Mouse (Mus musculus) megakaryocyte, embryonic 14.5 days (primary cell): ENCODE results near the gene Slc43a1. TPM values are rescaled to one million over a fixed set of nuclear protein-coding genes. Genes with fewer than 3 reads are reported as not detected.

Source experiments
- H3K27me3 ChIP-seq: replicated peaks from 2 replicates; pipeline ENCODE3; 2012; ENCODE audit warnings: inconsistent platforms
- H3K36me3 ChIP-seq: replicated peaks from 2 replicates; pipeline ENCODE3; 2012; ENCODE audit warnings: low read length, inconsistent platforms, mixed read lengths
- H3K4me1 ChIP-seq: 2 replicates; pipeline ENCODE4 v1.6.1; 2012; ENCODE audit warnings: inconsistent platforms
- H3K4me3 ChIP-seq: replicated peaks from 2 replicates; pipeline ENCODE3; 2012; ENCODE audit warnings: moderate library complexity, mild to moderate bottlenecking, inconsistent platforms
- H3K9me3 ChIP-seq: 2 replicates; pipeline ENCODE4 v1.6.1; 2012; ENCODE audit warnings: inconsistent platforms
- FLI1 ChIP-seq: IDR thresholded peaks from 2 replicates; pipeline ENCODE4 v1.6.1; 2012; ENCODE audit warnings: low read length, inconsistent platforms, mixed read lengths
- GATA1 ChIP-seq: IDR thresholded peaks from 3 replicates; pipeline ENCODE4 v1.6.1; 2012; ENCODE audit warnings: mixed read lengths, low read length, inconsistent platforms, borderline replicate concordance
- polyA plus RNA-seq: library from polyadenylated mRNA; stranded (reverse); fragments of >175 nt; gene quantifications from 2 replicates; pipeline ENCODE4 v1.2.3, GENCODE M21; 2012; ENCODE audit warnings: low replicate concordance; ENCODE audit not compliant: insufficient read depth

Gene Slc43a1
- polyA plus RNA-seq, 1 experiment: 1.8 TPM

DNA sequence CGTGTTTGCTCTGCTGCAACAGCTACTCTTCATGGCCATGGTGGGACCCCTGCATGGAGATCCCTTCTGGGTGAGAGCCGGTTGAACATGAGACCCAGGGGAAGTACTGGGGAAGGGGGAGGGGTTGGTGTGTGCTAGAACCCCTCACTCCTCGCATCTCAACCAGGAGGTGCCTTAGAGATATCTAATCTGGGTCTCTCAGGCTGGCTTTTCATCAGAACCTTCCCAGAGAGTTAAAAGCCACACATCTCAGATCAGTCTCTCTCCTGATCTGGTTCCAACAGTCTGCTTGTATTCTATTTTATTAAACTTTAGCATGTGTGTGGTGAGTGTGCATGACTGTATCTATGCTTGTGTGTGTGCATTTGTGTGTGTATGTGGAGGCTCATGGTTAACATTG is 22.8 kb downstream of the Slc43a1 start:
- no peaks in the 10 kb centered on the region for H3K9me3 ChIP-seq
- H3K27me3 ChIP-seq: peaks cover 17% of the 10 kb centered on the region
- H3K36me3 ChIP-seq: peaks cover 67% of the 10 kb centered on the region
- TF ChIP-seq GATA1 (no peak), FLI1 (no peak)
- peaks cover 22% of the 10 kb centered on the region for H3K4me1 ChIP-seq
- H3K4me3 ChIP-seq: no peak overlapping the region

- H3K4me3 ChIP-seq: no peak overlapping the region
- peaks cover 26% of the 10 kb centered on the region for H3K4me1 ChIP-seq
- H3K36me3 ChIP-seq: peaks cover 60% of the 10 kb centered on the region
- H3K27me3 ChIP-seq: peaks cover 25% of the 10 kb centered on the region
- TF ChIP-seq GATA1 (no peak), FLI1 (no peak)
- H3K9me3 ChIP-seq: no peaks in the 10 kb centered on the region
These were observed 23.6 kb downstream of the Slc43a1 start for GRCm38 (mm10) chr2:84862231-84862630.

GRCm38 (mm10) chr2:84865616-84866571 is 27.2 kb downstream of the Slc43a1 start:
- TF ChIP-seq FLI1: no peak
- TF ChIP-seq GATA1: no peak
- peaks cover 25% of the 10 kb centered on the region for H3K36me3 ChIP-seq
- H3K4me1 ChIP-seq: peaks cover 38% of the 10 kb centered on the region
- H3K9me3 ChIP-seq: no peaks in the 10 kb centered on the region
- H3K27me3 ChIP-seq: peaks cover 61% of the 10 kb centered on the region
- peak overlapping the region; percentile 80 for H3K4me3 ChIP-seq

- Histone ChIP-seq H3K36me3 (no peaks in the 10 kb centered on the region), H3K4me1 (peaks cover 50% of the 10 kb centered on the region), H3K27me3 (peaks cover 87% of the 10 kb centered on the region), H3K9me3 (no peaks in the 10 kb centered on the region), H3K4me3 (no peak overlapping the region)
- TF ChIP-seq FLI1 (no peak), GATA1 (no peak)
These were observed 29.9 kb downstream of the Slc43a1 start for GRCm38 (mm10) chr2:84868521-84868943.

DNA sequence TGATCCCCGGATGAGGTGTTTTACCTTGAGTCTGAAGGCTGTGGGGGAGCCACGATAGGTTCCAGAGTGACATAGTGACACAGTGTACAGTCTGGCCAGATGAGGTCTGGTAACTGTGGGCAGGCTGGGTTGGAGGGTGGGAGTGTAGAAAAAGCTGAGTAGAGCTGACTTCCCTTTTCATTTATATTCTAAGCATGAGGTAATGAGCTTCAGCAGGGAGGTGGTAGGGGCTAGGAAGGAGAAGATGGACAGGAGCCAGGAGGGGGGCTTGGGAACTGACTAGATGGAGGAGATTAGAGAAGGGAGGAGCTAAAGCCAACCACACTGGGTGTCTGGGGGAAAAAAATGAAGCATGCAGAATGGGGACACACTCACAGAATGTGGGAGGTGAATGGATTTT is 30.3 kb downstream of the Slc43a1 start:
- Histone ChIP-seq H3K36me3 (no peaks in the 10 kb centered on the region), H3K9me3 (no peaks in the 10 kb centered on the region), H3K27me3 (peaks cover 91% of the 10 kb centered on the region), H3K4me3 (no peak overlapping the region), H3K4me1 (peaks cover 46% of the 10 kb centered on the region)
- no peak for TF ChIP-seq GATA1
- TF ChIP-seq FLI1: no peak

DNA sequence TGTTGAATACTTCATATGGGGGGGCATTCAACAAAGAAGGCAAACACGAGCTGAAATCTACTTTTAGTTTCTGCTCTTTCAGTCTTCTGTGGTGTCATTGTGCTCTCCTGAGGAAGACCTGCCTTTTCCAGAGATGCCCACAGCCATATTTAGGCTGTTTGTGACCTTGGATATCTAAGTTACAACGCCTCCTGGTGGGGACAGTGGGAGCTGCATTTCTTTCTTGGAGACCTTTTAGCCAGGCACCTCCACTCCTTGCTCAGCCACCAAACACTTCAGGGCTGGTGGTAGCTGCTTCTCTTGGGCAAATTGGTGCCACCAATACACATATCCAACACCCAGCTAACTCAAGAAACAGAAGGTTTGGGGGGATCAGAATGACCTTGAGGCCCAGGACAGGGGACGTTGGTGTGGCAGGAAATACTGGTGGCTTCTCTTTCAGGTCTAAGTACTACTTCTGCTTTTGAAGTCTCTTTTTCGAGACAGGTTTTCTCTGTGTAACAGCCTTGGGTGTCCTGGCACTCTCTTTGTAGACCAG is 32.0 kb downstream of the Slc43a1 start:
- Histone ChIP-seq H3K4me3 (no peak overlapping the region), H3K9me3 (no peaks in the 10 kb centered on the region), H3K4me1 (peaks cover 41% of the 10 kb centered on the region), H3K27me3 (peaks cover 98% of the 10 kb centered on the region), H3K36me3 (no peaks in the 10 kb centered on the region)
- TF ChIP-seq GATA1 (no peak), FLI1 (no peak)

GRCm38 (mm10) chr2:84872105-84872716 is 33.6 kb downstream of the Slc43a1 start:
- Histone ChIP-seq H3K36me3 (no peaks in the 10 kb centered on the region), H3K9me3 (no peaks in the 10 kb centered on the region), H3K4me1 (peaks cover 30% of the 10 kb centered on the region), H3K27me3 (peaks cover 98% of the 10 kb centered on the region), H3K4me3 (peak overlapping the region; percentile 82)
- TF ChIP-seq GATA1: no peak

DNA sequence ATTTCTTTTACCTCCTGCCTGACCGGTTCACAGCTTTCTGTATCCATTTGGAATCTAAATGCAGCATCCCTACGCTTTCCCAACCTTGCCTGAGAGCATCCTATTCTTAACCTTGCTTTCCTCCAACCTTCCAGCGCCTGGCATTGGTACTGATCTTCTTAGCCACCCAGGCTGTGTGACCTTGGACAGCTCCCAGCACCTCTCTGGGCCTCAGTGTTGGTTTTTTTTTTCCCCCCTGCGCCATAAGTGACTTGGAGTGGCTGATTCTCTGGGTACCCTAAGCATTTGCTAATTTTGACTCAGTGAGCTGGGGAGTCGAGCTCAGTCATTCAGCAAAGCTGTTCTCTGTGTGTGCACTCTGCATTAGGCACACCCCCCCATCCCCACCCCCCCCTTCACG is 37.2 kb downstream of the Slc43a1 start:
- no peaks in the 10 kb centered on the region for H3K36me3 ChIP-seq
- H3K9me3 ChIP-seq: no peaks in the 10 kb centered on the region
- TF ChIP-seq FLI1 (no peak), GATA1 (no peak)
- peaks cover 93% of the 10 kb centered on the region for H3K27me3 ChIP-seq
- H3K4me1 ChIP-seq: peaks cover 14% of the 10 kb centered on the region
- no peak overlapping the region for H3K4me3 ChIP-seq

GRCm38 (mm10) chr2:84880590-84880989 is 41.9 kb downstream of the Slc43a1 start:
- H3K4me3 ChIP-seq: no peak overlapping the region
- H3K36me3 ChIP-seq: no peaks in the 10 kb centered on the region
- no peak for TF ChIP-seq FLI1
- no peak for TF ChIP-seq GATA1
- H3K4me1 ChIP-seq: peaks cover 16% of the 10 kb centered on the region
- peaks cover 93% of the 10 kb centered on the region for H3K27me3 ChIP-seq
- no peaks in the 10 kb centered on the region for H3K9me3 ChIP-seq

- H3K27me3 ChIP-seq: peaks cover 94% of the 10 kb centered on the region
- TF ChIP-seq FLI1 (no peak), GATA1 (no peak)
- peak overlapping the region; percentile 79 for H3K4me3 ChIP-seq
- peaks cover 35% of the 10 kb centered on the region for H3K4me1 ChIP-seq
- no peaks in the 10 kb centered on the region for H3K9me3 ChIP-seq
- no peaks in the 10 kb centered on the region for H3K36me3 ChIP-seq
These were observed 44.0 kb downstream of the Slc43a1 start for GRCm38 (mm10) chr2:84882606-84883005.
